Mouse (Mus musculus) left cerebral cortex, postnatal 36 days (tissue): ENCODE measurements around the gene Gfpt2. TPM values are rescaled to one million over a fixed set of nuclear protein-coding genes. Genes with fewer than 3 reads are reported as not detected.
"Not testable (repeated sequence)": the region's sequence is repeated elsewhere in the genome, so short reads cannot be mapped to it uniquely, and the experiment has no call there.

Experiments used
- DNase-seq, 2 experiments: peaks; one replicate each; pipeline ENCODE4 v3.0.0; 2021 to 2022; ENCODE audit warnings: low spot score in 2 of 2, mixed read lengths in 1 of 2
- intact Hi-C: fragments of 180-260 bp; cut with DNase I; formaldehyde crosslinking; loops from one replicate; pipeline ENCODE4 v1.15.1; 2025
- total RNA-seq, 2 experiments: library from RNA; stranded (reverse); gene quantifications; 2 replicates each; pipeline ENCODE4 v1.2.3; 2021

The Gfpt2 gene
- total RNA-seq, 2 experiments from 2014 or later = 7.6 to 8.0 TPM

DNA sequence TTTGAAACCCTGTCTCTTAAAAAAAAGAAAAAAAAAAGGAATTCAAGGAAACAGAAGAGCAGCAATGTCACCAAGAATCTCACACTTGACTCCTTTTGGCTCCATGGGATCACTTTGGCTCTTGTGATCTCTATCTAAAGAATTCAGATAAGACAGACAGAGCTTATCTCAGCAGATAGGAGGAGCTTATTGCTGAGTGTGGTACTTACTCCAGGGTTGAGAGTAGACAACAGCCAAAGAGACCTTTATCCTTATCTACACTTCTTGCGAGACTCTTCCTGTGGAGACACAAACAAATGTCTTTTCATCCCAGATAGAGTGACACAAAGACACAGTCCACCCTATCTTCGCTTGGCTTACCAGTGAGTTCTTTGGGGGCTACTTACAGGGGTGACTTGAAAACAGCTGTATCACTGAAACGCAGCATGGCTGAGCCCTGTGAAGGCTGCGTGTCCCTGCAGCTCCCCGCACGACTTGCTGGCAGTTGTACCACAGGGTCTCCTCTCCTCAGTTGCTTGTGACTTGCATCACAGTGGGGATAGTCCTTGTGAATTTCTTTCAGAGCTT, 12.1 kb upstream of the Gfpt2 start:
- no peak for DNase-seq

DNA sequence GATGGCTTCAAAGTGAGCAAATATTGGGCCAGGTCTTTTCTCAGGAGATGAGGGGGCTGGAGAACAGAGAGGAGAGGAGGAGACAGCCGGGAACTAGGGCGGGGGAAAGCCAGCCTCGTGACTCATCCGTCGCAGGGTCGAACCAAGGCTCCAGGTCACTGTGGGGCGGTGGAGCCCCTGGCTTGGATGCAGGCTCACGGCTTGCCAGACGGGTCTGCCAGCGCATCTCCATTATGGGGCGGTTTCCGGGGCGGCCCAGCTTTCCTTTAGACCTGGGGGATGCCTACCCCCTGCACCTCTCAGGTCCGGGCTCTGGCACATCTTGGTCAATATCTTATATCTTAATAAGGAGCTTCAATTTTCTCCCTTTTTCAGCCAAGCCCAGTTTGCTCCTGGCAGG, 847 bp upstream of the Gfpt2 start:
- no peak for DNase-seq
- intact Hi-C loops = loop anchor here (5.0 kb wide), 1 partner anchor 66 kb away; no protein-coding TSS in a partner anchor

More for the DNA sequence above, 12.1 kb upstream of the Gfpt2 start:
- intact Hi-C loops = no loop called here

DNA sequence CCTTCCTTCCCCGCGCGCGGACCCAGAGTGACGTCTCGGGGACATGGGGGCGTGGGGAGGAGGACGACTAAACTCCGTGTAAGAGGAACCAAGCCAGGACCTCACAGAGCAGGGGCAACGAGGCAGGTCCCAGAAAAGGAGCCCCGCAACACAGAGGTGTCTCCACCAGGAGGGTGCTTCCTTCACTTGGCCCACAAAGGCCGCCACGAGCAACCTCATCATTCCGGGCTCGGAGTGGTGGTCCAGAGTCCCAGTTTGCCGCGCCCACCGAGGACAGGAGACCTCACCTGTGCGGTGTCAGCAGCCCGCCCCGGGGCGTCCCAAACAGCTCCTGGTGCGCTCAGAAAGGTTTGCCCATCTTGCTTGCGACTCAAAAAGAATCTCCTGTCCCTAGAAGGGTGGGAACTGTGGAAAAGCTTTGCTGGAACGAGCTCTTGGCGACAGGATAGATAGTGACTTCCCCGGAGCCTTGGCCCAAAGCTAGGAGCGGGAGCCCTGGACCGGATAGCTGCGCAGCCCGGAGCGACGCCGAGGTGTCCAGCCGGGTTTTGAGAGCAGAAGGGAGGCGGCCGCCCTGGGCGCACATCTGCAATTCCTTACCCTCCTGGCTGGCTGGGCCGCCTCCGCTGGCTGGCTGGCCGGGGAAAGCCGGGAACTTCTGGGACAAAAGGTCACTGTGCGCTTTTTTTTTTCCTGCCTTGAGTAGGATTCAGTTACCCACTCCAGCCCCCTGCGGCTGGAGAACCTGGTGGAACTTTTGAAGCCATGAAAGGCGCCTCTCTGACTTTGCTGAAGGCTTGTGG, 565 bp downstream of the Gfpt2 start:
- intact Hi-C loops = loop anchor here (5.0 kb wide), 1 partner anchor 67 kb away; no protein-coding TSS in a partner anchor
- DNase-seq = peak; percentile 11 to 22

DNA sequence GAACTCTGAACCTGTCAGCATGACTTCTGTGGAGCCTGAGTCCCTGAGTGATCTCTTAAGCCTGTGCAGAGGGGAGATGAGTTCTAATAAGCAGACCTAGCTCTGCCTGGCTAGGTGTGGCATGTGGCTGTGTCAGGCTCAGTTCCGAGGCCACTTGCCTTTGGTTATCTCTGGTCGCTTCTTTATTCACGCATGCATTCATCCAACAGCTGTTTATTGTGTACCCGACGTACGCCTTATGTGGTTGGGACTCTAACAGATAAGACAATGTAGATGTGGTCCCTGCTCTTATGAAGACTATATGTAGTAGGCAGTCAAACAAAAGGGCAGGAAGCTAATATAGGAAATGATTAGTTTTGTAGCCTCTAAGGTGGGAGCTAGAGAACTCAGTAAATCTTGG, 5.0 kb downstream of the Gfpt2 start:
- DNase-seq = no peak
- intact Hi-C loops = no loop called here

DNA sequence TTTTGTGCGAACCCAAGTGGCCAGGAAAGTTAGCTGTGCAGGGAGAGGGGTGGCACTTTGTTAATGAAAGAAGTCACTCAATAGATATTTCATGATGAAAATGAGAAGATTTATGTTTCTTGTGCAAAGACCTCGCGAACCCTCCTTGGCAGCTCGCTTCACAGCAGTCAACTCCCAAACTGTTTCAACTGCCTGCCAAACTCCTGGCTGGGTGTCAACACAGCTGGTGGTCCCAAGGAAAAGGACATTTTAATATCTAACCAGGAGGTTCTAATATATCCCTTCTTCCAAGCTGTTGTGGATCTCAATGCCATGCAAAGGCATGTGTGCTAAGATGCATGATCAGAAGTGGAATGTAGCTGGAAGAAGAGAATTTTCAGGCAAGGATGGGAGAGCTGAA, 7.5 kb downstream of the Gfpt2 start:
- no peak for DNase-seq

DNA sequence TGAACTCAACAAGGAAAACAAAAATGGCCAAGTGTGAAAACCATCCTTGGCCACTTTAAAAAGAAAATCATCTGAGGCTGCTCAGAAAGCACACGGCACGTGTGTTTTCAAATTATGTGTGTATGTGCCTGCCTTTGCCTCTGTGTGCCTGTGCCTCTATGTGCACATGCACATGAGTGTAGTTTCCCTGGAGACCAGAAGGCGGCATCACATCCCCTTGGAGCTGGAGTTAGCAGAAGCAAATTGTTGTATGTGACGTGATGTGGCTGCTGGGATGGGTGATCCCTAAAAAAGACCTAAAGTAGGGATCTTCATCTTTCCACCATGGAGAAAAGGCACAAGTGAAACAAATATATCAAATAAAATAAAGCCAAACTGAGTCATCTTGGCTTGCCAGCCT, 9.8 kb downstream of the Gfpt2 start:
- intact Hi-C loops = no loop called here
- no peak for DNase-seq

More for the DNA sequence above, 7.5 kb downstream of the Gfpt2 start:
- intact Hi-C loops = no loop called here

DNA sequence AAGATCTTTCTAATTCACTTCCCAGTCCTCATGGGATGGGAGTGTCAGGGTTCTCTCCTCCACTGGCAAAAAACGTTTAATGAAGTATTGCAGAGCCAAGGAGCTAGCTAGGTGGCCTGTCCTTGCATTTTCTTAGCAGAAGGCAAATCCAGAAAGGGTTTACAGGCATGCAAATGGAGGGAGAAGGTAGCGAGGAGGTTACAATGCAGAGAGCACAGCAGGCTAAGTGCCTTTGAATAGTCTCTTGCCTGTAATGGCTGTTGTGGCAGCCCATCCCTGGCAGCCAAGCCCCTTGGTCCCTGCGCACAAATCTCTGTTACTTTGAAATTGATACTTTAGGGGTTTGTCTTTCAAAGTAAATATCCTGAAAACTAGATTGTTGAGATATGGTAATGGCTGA, 12.2 kb downstream of the Gfpt2 start:
- intact Hi-C loops = no loop called here
- DNase-seq = no peak

DNA sequence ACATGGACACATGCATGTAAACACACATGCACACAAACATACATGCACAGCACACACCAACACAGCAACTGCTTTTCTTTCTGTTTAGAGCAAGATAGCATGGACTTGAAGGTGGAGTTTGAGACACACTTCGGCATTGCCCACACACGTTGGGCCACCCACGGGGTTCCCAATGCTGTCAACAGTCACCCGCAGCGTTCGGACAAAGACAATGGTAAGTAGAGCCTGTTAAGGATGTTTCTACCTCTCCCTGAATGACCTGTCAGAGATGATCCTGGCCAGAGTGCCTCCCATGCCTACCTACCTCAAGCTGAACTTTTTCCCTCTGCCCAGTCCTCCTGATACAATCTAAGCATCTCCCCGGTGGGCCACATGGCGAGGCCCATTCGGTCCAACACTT, 15.0 kb downstream of the Gfpt2 start:
- intact Hi-C loops = no loop called here
- no peak for DNase-seq

DNA sequence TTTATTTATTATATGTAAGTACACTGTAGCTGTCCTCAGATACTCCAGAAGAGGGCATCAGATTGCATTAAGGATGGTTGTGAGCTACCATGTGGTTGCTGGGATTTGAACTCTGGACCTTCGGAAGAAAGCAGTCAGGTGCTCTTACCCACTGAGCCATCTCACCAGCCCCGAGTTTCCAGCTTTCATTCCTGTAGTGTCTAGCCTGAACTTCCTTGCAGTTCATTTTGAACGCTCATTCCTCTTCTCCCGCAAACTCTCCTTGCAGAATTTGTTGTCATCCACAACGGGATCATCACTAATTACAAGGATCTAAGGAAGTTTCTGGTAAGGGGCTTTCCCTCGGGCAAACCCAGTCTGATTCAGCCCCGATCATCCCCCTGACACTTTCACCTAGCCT, 16.7 kb downstream of the Gfpt2 start:
- DNase-seq, intact Hi-C loops: not testable (repeated sequence)

DNA sequence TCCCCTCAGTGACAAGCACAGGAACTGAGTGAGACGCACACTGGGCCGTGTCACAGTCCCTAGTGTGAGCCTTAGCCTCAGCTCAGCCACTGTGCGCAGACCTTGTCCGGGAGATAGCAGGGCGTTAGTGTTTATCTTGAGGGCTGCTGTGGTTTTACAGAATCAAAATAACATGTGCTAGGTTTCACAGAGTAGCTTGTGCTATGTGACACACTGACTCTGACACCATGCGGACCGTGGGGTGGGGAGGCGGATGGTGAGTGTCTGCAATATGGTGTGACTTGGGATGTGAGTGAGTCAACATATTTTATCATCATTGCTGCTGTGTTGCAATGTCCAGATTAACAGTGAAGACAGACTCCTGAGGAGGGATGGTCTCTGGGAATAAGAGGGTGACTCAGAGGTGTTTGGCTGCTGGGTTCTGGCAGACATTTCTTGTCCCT, 17.1 kb downstream of the Gfpt2 start:
- intact Hi-C loops = no loop called here
- DNase-seq = no peak

DNA sequence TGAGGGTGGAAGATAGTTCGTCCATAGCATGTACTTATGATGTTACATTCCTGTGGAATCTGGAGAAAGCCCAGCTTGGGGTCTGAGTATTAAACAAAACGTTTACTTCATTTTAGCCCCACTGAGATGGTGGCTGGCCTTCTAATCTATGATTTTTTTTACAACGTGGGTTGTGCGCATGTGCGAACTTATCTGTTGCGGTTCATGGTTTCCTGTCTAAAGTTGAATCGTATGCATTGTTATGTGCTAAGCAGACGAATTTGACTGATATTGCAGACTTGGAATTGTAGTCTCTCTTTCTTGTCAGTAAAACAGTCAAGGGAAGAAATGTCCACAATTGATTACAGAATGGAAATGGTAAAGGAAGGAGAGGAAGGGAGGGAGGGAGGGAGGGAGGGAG, 17.9 kb downstream of the Gfpt2 start:
- intact Hi-C loops = no loop called here
- DNase-seq = no peak

DNA sequence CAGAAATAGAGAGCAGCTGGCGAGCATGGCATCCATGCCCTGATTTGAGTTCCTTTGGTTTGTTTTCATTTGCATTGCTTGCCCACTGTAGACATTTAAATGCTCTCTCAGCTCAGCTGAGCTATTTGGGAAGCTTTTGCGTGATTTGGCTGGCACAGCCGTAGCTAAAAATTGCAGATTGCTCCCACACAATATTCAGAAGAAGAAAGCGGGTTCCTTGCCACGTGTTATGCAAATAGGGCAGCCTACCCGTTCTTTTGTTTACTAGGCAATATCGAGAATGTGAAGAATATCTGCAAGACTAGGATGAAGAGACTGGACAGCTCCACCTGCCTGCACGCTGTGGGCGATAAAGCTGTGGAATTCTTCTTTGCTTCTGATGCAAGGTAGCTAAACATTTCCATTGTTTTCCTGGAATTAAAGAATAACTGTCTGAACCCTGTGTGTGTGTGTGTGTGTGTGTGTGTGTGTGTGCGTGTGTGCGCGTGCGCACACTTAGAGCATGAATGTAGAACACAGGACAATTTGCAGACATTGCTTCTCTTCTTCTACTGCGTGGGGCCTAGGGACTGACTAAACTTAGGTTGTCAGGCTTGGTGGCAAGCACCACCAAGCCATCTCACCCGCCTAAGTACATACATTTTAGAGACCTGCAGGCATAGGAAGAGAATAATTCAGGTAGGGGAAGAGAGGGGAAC, 25.0 kb downstream of the Gfpt2 start:
- intact Hi-C loops = no loop called here
- DNase-seq = peak; percentile 80 to 88

DNA sequence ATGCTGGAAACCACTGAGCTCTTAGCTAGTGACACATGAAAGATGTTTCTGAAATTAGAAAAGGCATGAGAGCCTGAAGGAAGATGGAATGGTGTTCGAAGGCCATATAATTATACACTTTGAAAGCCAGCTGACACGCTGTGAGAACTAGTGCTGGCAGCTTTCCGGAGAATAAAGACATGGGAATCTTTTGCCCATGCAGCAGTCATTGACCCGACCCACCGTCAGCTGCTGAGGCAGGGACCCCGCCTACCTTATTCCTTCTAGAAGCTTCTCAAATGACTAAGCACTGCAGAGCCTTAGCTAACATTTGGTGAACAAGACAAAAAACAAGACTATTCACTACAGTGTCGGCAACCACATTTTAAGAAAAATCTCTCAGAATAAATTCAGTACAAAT, 25.7 kb downstream of the Gfpt2 start:
- intact Hi-C loops = loop anchor here (5.0 kb wide), 1 partner anchor 92 kb away; no protein-coding TSS in a partner anchor
- peak; percentile 17 to 23 for DNase-seq

DNA sequence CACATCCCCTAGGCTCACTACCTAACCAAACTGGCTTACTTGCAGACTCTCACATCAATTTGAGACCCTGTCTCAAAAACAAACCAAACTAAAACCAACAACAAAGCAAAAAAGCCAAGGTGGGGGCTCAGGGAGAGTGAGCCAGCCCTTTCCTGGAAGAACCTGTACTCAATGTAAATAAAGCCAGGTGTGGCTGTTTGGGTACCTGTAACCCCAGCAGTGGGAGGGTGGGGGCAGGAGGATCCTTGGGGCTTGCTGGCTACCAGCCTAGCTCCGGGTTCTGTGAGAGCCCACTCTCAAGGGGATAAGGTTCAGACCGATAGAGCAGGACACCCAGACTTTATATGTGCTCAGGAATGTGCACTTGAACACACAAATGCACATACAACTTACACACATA, 26.9 kb downstream of the Gfpt2 start:
- DNase-seq = no peak
- intact Hi-C loops = loop anchor here (5.0 kb wide), 1 partner anchor 94 kb away; no protein-coding TSS in a partner anchor

DNA sequence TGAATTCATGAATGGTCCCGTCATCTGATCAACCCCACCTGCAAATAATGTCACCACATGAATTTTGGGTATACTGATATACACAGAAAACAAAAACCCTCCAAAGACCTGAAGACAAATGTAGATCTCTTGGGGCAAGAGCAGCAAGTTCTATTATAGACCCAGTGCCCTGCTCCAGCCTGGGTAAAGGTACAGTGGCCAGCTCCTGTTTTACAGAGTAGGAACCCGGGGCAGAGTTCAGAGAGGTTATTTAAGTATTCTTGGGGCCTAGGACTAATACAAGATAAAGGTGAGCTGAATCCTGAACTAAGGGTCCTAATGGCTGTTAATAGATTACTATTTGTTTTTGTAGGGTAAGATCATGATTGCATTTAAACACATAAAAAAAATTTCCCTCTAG, 27.6 kb downstream of the Gfpt2 start:
- intact Hi-C loops = loop anchor here (5.0 kb wide), 1 partner anchor 94 kb away; no protein-coding TSS in a partner anchor
- no peak for DNase-seq

DNA sequence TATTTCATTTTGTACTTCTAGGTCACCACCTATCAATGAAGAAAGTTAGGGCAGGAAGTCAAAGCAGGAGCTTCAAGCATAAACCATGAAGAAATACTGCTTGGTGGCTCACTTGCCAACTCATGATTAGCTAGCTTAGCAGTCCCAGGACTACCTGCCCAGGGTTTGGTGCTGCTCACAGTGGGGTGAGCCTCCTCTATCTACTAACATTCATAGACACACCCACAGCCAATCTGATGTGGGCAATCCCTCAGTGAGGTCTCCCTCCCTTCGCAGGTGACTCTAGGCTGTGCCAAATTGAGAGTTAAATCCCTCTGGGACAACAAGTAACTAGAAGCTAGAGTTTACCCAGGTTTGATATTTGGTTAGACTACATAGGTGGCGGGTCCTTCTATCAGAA, 28.4 kb downstream of the Gfpt2 start:
- intact Hi-C loops = loop anchor here (5.0 kb wide), 1 partner anchor 95 kb away; no protein-coding TSS in a partner anchor
- no peak for DNase-seq

DNA sequence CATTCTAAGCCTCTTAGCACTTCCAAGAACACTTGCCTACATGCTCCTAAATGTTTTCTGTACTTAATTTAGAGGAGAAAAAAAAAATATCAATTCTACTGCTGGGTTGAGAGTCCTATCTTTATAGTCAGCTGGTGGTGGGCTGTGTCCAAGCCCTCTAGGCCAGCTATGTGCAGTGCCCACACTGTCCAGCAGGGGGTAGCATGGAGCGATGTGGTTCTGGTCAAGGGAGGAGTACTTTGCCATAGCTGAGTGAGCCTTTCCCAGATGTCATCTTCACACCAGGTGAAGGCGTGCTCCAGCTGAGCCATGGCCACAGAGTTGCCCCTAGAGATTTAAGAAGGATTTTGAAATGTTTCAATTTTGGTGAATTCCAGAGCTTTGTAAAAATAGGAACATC, 30.9 kb downstream of the Gfpt2 start:
- DNase-seq = peak in 1 of 2 experiments; percentile 43
- intact Hi-C loops = loop anchor here (2.0 to 5.0 kb wide), 2 partner anchors 44 to 98 kb away; no protein-coding TSS in a partner anchor

DNA sequence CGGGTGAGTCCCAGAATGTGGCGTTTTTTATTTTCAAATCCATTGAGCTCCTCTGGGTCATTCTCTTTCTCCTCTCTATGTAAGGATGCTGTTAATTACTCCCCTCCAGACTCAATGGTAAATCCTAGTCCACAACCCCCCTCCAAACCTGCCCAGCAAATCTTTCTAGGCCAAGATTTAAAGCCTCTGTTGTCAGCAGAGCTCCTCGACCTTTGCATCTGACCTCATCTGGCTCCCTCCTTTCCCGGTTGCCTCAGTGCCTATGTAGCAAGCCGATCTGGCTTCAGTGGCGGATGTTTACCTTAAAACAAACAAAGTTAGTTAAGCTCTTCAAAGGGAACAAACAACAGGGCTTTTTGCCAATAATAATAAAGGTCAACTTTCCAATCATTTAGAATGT, 33.3 kb downstream of the Gfpt2 start:
- intact Hi-C loops = no loop called here
- no peak for DNase-seq

DNA sequence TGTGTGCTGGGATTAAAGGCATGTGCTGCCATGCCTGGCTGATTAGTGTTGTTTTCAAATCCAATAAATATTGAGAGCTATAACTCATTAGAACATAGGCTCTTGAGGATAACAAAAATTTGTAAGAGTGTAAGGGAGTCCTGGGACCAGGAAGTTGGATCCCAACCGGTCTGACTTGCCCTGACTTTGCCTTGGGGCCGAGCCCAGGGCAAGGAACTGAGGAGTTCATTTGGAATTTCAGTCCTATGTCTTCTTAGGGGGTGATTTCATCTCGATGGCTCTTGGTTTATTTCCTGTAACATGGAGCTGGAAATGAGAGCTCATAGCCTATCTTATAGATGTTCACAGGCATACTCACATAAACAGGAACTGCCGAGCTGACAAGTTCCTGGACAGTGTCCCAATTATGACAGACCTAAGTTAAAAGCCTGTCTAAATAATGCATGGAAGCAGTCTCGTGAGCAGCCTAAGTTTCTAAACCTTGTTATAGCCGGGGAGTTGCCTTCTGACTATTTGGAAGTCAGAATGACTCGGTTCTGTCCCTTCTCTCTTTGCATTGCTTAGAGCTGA, 35.3 kb downstream of the Gfpt2 start:
- intact Hi-C loops = no loop called here
- no peak for DNase-seq

DNA sequence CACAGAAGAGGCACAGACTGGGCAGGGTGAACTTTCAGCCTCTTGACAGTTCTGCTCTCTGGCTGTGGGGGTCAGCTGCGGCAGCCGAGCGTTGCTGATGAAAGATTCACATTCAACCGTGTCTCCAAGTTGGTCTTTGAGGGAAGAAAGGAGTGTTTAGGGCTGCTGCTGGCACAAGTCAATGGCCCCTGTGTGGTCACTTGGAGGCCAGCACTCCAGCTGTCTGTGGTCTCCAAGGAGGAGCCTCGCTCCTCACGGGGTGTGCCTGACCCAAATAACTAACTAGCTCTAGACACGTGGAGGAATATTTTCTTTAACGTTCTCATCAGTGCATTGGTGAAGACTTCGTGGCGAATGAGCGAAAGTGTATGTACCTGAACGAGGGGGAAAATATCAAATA, 38.0 kb downstream of the Gfpt2 start:
- no peak for DNase-seq
- intact Hi-C loops = no loop called here
